Mouse (Mus musculus): ENCODE data around the gene Pde7b. TPM values are rescaled to one million over a fixed set of nuclear protein-coding genes. Genes with fewer than 3 reads are reported as not detected.

Gene Pde7b
- polyA plus RNA-seq, 1 experiment: 1.6 TPM

DNA sequence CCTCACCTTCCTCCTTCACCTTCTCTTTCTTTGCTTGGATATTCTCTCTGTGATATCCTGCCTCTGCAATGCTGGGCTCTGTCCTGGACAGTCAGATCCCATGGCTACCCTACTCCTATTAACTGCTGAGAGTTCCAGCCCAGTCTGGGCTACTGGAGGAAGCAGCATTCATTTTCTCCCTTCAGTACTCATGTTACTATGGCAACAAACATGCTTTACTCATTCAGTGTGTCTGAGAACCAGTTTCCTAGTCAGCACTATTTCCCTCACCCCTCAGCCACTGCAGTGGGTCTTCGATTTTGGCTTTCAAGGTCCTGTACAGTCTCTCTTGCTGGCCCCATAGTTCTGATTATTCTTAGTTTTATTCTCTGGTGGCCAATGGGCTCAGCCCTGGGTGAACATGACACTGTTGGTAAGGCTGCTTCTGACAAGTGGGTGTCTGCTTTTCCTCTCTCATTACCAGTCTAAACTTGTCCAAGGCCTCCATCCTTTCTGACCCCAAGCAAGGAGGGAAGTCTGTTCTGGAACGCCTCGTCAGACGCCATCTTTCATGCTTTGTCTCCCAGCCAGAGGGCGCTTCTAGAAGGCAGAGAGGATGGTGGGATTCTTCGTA is 342.0 kb downstream of the Pde7b start:
- no peak for DNase-seq
- Histone ChIP-seq H3K27ac (ENCODE audit: control insufficient read depth, insufficient read depth, low read length) (no peak overlapping the region), H3K36me3 (ENCODE audit: control insufficient read depth, insufficient read depth, low read length) (no peaks in the 10 kb centered on the region), H3K4me1 (replicated peaks; ENCODE audit: control insufficient read depth, insufficient read depth, low read length) (no peaks in the 10 kb centered on the region), H3K4me3 (ENCODE audit: control insufficient read depth, insufficient read depth, low read length) (no peak overlapping the region), H3K27me3 (ENCODE audit: control insufficient read depth, insufficient read depth, low read length) (no peaks in the 10 kb centered on the region; the same call in 1 of the 2 replicates)
- WGBS: 93% methylated on average over 6 of the region's 6 CpGs
- TF ChIP-seq POLR2A (IDR thresholded peaks at IDR 0.05; ENCODE audit: control insufficient read depth, extremely low read depth, insufficient read depth, low read length, poor library complexity) (no peak), CTCF (IDR thresholded peaks at IDR 0.05; ENCODE audit: borderline replicate concordance, control insufficient read depth, extremely low read depth, insufficient read depth, low read length, poor library complexity) (no peak)

DNA sequence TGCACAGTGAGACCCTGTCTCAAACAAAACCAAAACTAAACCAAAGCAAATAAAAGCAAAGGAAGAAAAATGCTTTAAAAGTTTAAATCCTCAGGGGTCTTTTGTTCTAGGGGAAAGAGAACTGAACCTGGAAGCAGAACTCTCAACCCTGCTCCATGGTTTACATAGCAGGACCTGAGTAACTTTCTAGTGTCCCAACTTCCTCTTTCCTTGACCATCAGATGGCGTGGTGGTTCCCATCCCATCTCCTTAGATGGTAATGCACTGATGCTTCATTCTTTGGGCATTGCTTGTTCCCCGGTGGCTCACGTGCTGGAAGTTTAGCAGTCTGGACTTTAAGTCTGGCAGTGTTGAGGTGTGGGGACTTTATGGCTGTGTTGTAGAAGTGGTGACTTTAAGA is 343.5 kb downstream of the Pde7b start:
- TF ChIP-seq POLR2A (IDR thresholded peaks at IDR 0.05; ENCODE audit: control insufficient read depth, extremely low read depth, insufficient read depth, low read length, poor library complexity) (no peak), CTCF (IDR thresholded peaks at IDR 0.05; ENCODE audit: borderline replicate concordance, control insufficient read depth, extremely low read depth, insufficient read depth, low read length, poor library complexity) (no peak)
- no peak overlapping the region for H3K27ac ChIP-seq (ENCODE audit: control insufficient read depth, insufficient read depth, low read length)
- H3K4me1 ChIP-seq (replicated peaks; ENCODE audit: control insufficient read depth, insufficient read depth, low read length): no peaks in the 10 kb centered on the region
- no peaks in the 10 kb centered on the region for H3K36me3 ChIP-seq (ENCODE audit: control insufficient read depth, insufficient read depth, low read length)
- WGBS: 84% methylated on average over 3 of the region's 3 CpGs
- no peak for DNase-seq
- H3K4me3 ChIP-seq (ENCODE audit: control insufficient read depth, insufficient read depth, low read length): no peak overlapping the region
- H3K27me3 ChIP-seq (ENCODE audit: control insufficient read depth, insufficient read depth, low read length): no peaks in the 10 kb centered on the region; the same call in 1 of the 2 replicates

DNA sequence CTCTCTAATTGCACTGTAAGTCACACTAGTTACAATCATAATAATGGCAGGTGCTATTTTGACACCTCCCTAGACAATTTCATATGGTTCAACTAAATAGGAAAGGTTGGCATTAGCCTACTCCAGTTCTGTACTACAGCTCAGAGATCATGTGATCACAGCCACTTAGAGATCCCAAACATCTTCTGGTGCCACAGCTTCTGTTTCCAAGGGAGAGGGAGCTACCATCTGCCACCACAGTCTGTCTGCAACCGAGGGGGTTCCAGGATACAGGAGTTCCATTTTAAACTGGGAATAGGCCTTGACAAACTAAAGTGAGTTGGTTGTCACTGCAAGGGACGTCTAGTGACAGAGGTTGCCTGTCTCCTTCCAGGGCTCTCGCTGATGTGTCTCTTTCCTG is 344.1 kb downstream of the Pde7b start:
- H3K27me3 ChIP-seq (ENCODE audit: control insufficient read depth, insufficient read depth, low read length): no peaks in the 10 kb centered on the region; the same call in 1 of the 2 replicates
- no peaks in the 10 kb centered on the region for H3K36me3 ChIP-seq (ENCODE audit: control insufficient read depth, insufficient read depth, low read length)
- no peak overlapping the region for H3K27ac ChIP-seq (ENCODE audit: control insufficient read depth, insufficient read depth, low read length)
- H3K4me1 ChIP-seq (replicated peaks; ENCODE audit: control insufficient read depth, insufficient read depth, low read length): no peaks in the 10 kb centered on the region
- H3K4me3 ChIP-seq (ENCODE audit: control insufficient read depth, insufficient read depth, low read length): no peak overlapping the region
- WGBS: 85% methylated on average over 3 of the region's 3 CpGs
- TF ChIP-seq POLR2A (IDR thresholded peaks at IDR 0.05; ENCODE audit: control insufficient read depth, extremely low read depth, insufficient read depth, low read length, poor library complexity) (no peak), CTCF (IDR thresholded peaks at IDR 0.05; ENCODE audit: borderline replicate concordance, control insufficient read depth, extremely low read depth, insufficient read depth, low read length, poor library complexity) (no peak)
- DNase-seq: no peak

DNA sequence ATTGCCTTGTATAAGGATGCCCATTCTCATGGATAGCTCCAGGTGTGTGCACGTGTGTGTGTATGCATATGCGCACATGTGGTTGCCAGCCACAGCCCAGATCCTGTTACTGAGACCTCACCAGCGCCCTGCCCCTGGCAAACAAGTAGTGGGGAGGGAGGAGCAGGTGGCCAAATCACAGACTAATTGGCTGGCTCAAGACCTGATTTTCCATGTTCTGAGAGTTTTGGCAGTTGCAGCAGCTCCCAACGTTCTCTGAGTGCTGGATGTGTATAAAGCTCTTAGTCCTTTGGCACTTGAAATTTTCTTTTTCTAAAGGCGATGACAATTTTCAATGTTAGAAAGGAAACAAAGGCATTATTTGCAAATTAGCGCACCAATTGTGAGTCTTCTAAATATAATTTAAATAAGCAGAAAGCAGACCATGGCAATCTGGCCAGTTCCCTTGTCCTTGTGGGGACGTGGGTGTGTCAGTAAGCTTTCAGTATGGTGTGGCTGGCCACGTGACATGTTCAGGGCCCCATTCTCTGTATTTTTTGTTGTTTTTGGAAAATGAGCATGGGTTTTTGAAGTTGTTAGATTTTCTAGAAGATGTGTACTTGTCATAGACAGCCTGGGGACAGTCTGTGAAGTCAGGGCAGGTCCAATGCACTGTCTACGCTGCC is 345.7 kb downstream of the Pde7b start:
- 87% methylated on average over 9 of the region's 9 CpGs for WGBS
- Histone ChIP-seq H3K4me3 (ENCODE audit: control insufficient read depth, insufficient read depth, low read length) (no peak overlapping the region), H3K4me1 (replicated peaks; ENCODE audit: control insufficient read depth, insufficient read depth, low read length) (no peaks in the 10 kb centered on the region), H3K36me3 (ENCODE audit: control insufficient read depth, insufficient read depth, low read length) (no peaks in the 10 kb centered on the region), H3K27ac (ENCODE audit: control insufficient read depth, insufficient read depth, low read length) (no peak overlapping the region), H3K27me3 (ENCODE audit: control insufficient read depth, insufficient read depth, low read length) (no peaks in the 10 kb centered on the region; the same call in 1 of the 2 replicates)
- no peak for DNase-seq
- TF ChIP-seq CTCF (IDR thresholded peaks at IDR 0.05; ENCODE audit: borderline replicate concordance, control insufficient read depth, extremely low read depth, insufficient read depth, low read length, poor library complexity) (no peak), POLR2A (IDR thresholded peaks at IDR 0.05; ENCODE audit: control insufficient read depth, extremely low read depth, insufficient read depth, low read length, poor library complexity) (no peak)

DNA sequence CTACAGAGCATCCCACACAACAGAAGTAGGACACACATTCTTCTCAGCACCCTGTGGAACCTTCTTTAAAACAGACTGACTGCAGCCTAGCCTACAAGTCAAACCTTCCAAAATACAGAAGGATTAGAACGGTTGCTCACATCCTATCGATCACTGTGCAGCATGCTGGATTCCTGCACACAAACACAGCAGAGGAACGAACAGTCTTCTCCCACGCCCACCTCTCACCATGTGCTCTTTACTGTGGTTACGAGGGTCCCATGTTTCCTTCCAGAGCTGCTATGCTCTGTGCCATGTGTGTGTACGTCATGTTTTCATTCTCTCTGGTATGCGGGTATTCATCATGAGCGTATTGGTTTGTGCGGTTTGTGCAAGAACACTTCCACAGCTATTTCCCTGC is 347.3 kb downstream of the Pde7b start:
- TF ChIP-seq CTCF (IDR thresholded peaks at IDR 0.05; ENCODE audit: borderline replicate concordance, control insufficient read depth, extremely low read depth, insufficient read depth, low read length, poor library complexity): no peak
- TF ChIP-seq POLR2A (IDR thresholded peaks at IDR 0.05; ENCODE audit: control insufficient read depth, extremely low read depth, insufficient read depth, low read length, poor library complexity): no peak
- no peak for DNase-seq
- Histone ChIP-seq H3K4me1 (replicated peaks; ENCODE audit: control insufficient read depth, insufficient read depth, low read length) (no peaks in the 10 kb centered on the region), H3K4me3 (ENCODE audit: control insufficient read depth, insufficient read depth, low read length) (no peak overlapping the region), H3K27ac (ENCODE audit: control insufficient read depth, insufficient read depth, low read length) (no peak overlapping the region), H3K36me3 (ENCODE audit: control insufficient read depth, insufficient read depth, low read length) (no peaks in the 10 kb centered on the region), H3K27me3 (ENCODE audit: control insufficient read depth, insufficient read depth, low read length) (no peaks in the 10 kb centered on the region)
- 71% methylated on average over 9 of the region's 9 CpGs for WGBS

DNA sequence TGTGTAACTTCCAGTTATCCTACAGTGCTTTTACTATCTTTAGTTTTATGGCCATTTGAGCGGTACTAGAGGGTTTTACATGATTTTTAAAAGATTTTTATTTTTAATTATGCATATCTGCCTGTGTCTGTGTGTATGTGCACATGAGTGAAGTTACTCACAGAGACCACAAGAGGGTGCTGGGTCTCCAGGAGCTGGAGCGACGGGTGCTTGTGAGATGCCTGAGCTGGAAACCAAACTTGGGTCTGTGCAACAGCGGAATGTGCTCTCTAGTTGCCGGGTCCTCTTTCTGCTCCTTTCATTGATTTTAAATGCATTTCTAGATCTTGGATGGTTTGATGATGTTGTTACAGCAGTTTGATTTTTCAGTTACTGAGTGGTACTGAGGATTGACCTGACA is 352.8 kb downstream of the Pde7b start:
- Histone ChIP-seq H3K27me3 (ENCODE audit: control insufficient read depth, insufficient read depth, low read length) (no peaks in the 10 kb centered on the region), H3K27ac (ENCODE audit: control insufficient read depth, insufficient read depth, low read length) (no peak overlapping the region), H3K4me3 (ENCODE audit: control insufficient read depth, insufficient read depth, low read length) (no peak overlapping the region), H3K36me3 (ENCODE audit: control insufficient read depth, insufficient read depth, low read length) (no peaks in the 10 kb centered on the region), H3K4me1 (replicated peaks; ENCODE audit: control insufficient read depth, insufficient read depth, low read length) (no peaks in the 10 kb centered on the region)
- TF ChIP-seq POLR2A (IDR thresholded peaks at IDR 0.05; ENCODE audit: control insufficient read depth, extremely low read depth, insufficient read depth, low read length, poor library complexity) (no peak), CTCF (IDR thresholded peaks at IDR 0.05; ENCODE audit: borderline replicate concordance, control insufficient read depth, extremely low read depth, insufficient read depth, low read length, poor library complexity) (no peak)
- DNase-seq: no peak
- WGBS: 98% methylated on average over 5 of the region's 5 CpGs

All from thymus, adult 2 months (tissue).